Mouse (Mus musculus): Measurements from ENCODE around the gene Phf5a. TPM values are rescaled to one million over a fixed set of nuclear protein-coding genes. Genes with fewer than 3 reads are reported as not detected.
"Not testable (repeated sequence)": the region's sequence is repeated elsewhere in the genome, so short reads cannot be mapped to it uniquely, and the experiment has no call there.

The Phf5a gene
- 159 and 163 TPM in 2 replicates for polyA plus RNA-seq (2015; fragmentation: Nextera tagmentation; extraction: Ambion mirVana)

GRCm38 (mm10) chr15:81871604-81872261 lies at the start of gene Phf5a:
Gene Phf5a (minus strand): TSS chr15:81871911.
- H3K4me2 ChIP-seq = peak within 1 kb of the TSS; percentile 81
- H3K27me3 ChIP-seq = no peaks in the 10 kb centered on the region
- peaks cover 23% of the 10 kb centered on the region for H3K4me1 ChIP-seq
- peak within 1 kb of the TSS; percentile 93 for H3K9ac ChIP-seq
- peaks cover 46% of the 10 kb centered on the region for H3K36me3 ChIP-seq
- WGBS = under 1% methylated on average over 30 of the region's 30 CpGs
- H3K4me3 ChIP-seq (replicated peaks) = peak within 1 kb of the TSS; percentile 100
- peak within 1 kb of the TSS; percentile 99 for H3K27ac ChIP-seq
- no peaks in the 10 kb centered on the region for H3K9me3 ChIP-seq (replicated peaks)
- peak; percentile 88 for ATAC-seq (replicated peaks; ENCODE audit: low FRiP score)

DNA sequence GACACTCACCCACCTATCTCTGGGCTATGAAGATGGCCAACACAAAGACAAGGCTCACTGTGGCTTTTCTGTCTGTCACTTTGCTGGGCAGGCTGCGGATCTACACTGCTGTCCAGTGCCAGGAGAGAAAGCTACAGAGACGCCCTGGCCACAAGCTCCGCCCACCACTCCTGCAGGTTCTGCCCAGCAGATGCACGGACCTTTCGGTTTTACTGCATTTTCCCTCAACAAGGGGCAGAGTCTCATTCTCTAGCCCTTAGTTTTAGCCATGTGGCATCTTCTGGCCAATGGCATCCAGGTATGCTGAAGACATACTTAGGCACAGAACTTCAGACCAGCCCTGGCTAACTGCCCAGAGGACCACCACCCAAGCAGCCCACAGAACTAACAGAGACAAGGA lies 49.5 kb upstream of the Phf5a start:
- Histone ChIP-seq H3K27me3 (no peaks in the 10 kb centered on the region), H3K36me3 (peaks cover 31% of the 10 kb centered on the region), H3K4me2 (no peak overlapping the region), H3K4me1 (peaks cover 30% of the 10 kb centered on the region), H3K9ac (no peak overlapping the region), H3K9me3 (replicated peaks) (no peaks in the 10 kb centered on the region), H3K4me3 (replicated peaks) (no peak overlapping the region), H3K27ac (no peak overlapping the region)
- ATAC-seq (replicated peaks; ENCODE audit: low FRiP score) = no peak
- WGBS = 74% methylated on average over 5 of the region's 5 CpGs

GRCm38 (mm10) chr15:81920546-81921217 lies 49.0 kb upstream of the Phf5a start:
- no peak overlapping the region for H3K4me2 ChIP-seq
- peaks cover 37% of the 10 kb centered on the region for H3K36me3 ChIP-seq
- ATAC-seq (replicated peaks; ENCODE audit: low FRiP score) = no peak
- no peak overlapping the region for H3K9ac ChIP-seq
- no peaks in the 10 kb centered on the region for H3K9me3 ChIP-seq (replicated peaks)
- no peak overlapping the region for H3K4me3 ChIP-seq (replicated peaks)
- WGBS = 92% methylated on average over 10 of the region's 10 CpGs
- no peak overlapping the region for H3K27ac ChIP-seq
- no peaks in the 10 kb centered on the region for H3K27me3 ChIP-seq
- H3K4me1 ChIP-seq = peaks cover 29% of the 10 kb centered on the region

- H3K4me3 ChIP-seq (replicated peaks) = no peak overlapping the region
- H3K27me3 ChIP-seq = no peaks in the 10 kb centered on the region
- H3K36me3 ChIP-seq = peaks cover 51% of the 10 kb centered on the region
- 75% methylated on average over 5 of the region's 5 CpGs for WGBS
- H3K27ac ChIP-seq = no peak overlapping the region
- H3K4me1 ChIP-seq = peaks cover 15% of the 10 kb centered on the region
- ATAC-seq (replicated peaks; ENCODE audit: low FRiP score) = no peak
- no peaks in the 10 kb centered on the region for H3K9me3 ChIP-seq (replicated peaks)
- no peak overlapping the region for H3K4me2 ChIP-seq
- no peak overlapping the region for H3K9ac ChIP-seq
Observed at GRCm38 (mm10) chr15:81919062-81919461, 47.4 kb upstream of the Phf5a start.

GRCm38 (mm10) chr15:81917621-81918463 lies 46.1 kb upstream of the Phf5a start:
- 0 out of 2 replicates have a peak, but pooled peaks cover 5% of the 10 kb centered on the region for H3K4me1 ChIP-seq
- no peak overlapping the region for H3K4me2 ChIP-seq
- no peak overlapping the region for H3K9ac ChIP-seq
- 62% methylated on average over 6 of the region's 6 CpGs for WGBS
- peak; percentile 65; the same call in 1 of the 2 replicates for ATAC-seq (replicated peaks; ENCODE audit: low FRiP score)
- H3K36me3 ChIP-seq = peaks cover 55% of the 10 kb centered on the region
- no peak overlapping the region for H3K4me3 ChIP-seq (replicated peaks)
- H3K27me3 ChIP-seq = no peaks in the 10 kb centered on the region
- no peaks in the 10 kb centered on the region for H3K9me3 ChIP-seq (replicated peaks)
- H3K27ac ChIP-seq = no peak overlapping the region

DNA sequence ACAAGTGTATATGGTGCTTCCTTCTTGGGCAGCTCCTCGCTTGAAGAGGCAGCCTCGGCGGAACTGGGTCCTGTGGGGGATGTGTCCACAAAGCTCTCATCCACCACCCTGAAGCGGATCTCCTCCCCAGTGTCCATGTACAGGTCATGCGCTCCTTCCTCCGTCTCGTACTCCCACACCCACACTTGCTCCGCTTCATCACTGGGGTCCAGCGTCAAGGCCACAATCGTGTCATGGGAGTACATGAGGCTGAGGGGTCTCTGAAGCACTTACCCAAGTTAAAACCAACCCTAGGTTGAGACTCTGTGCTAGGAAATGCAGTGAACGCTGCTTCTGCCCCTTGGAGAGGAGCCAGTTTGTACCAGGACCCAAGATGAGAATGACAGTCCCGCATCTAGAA lies 45.5 kb upstream of the Phf5a start:
- Histone ChIP-seq H3K4me1 (0 out of 2 replicates have a peak, but pooled peaks cover 5% of the 10 kb centered on the region), H3K9ac (no peak overlapping the region), H3K27ac (0 out of 2 replicates have a peak overlapping the region, but pooled peaks have one; percentile 32), H3K36me3 (peaks cover 61% of the 10 kb centered on the region), H3K4me2 (no peak overlapping the region), H3K4me3 (replicated peaks) (no peak overlapping the region), H3K27me3 (no peaks in the 10 kb centered on the region), H3K9me3 (replicated peaks) (no peaks in the 10 kb centered on the region)
- WGBS = 61% methylated on average over 12 of the region's 12 CpGs
- no peak for ATAC-seq (replicated peaks; ENCODE audit: low FRiP score)

DNA sequence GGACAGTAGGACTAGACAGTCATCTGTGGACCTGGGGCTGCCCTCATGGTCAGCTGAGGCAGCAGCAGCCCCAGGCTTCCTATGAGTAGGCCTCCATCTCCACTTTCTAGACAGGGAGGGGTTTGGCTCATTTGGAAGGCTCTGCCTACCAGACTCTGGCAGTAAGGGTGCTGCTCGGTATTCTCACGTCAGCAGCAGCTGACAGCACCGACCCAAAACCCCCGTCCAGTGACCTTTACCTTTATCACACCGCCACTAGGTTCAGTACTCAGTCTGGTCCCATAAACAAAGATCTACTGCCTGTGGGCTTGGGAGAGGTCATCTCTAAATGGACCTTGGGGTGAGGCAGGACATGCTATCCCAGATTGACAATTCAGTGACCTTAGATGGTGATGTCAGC lies 44.0 kb upstream of the Phf5a start:
- no peaks in the 10 kb centered on the region for H3K27me3 ChIP-seq
- no peaks in the 10 kb centered on the region for H3K9me3 ChIP-seq (replicated peaks)
- H3K36me3 ChIP-seq = peaks cover 76% of the 10 kb centered on the region
- ATAC-seq (replicated peaks; ENCODE audit: low FRiP score) = no peak
- no peak overlapping the region for H3K9ac ChIP-seq
- WGBS = 70% methylated on average over 5 of the region's 5 CpGs
- H3K4me2 ChIP-seq = no peak overlapping the region
- H3K4me3 ChIP-seq (replicated peaks) = no peak overlapping the region
- 0 out of 2 replicates have a peak, but pooled peaks cover 5% of the 10 kb centered on the region for H3K4me1 ChIP-seq
- H3K27ac ChIP-seq = no peak overlapping the region

GRCm38 (mm10) chr15:81914668-81915067 lies 43.0 kb upstream of the Phf5a start:
- H3K27ac ChIP-seq = no peak overlapping the region
- no peak overlapping the region for H3K9ac ChIP-seq
- no peak for ATAC-seq (replicated peaks; ENCODE audit: low FRiP score)
- no peaks in the 10 kb centered on the region for H3K9me3 ChIP-seq (replicated peaks)
- no peak overlapping the region for H3K4me2 ChIP-seq
- H3K36me3 ChIP-seq = peaks cover 84% of the 10 kb centered on the region
- WGBS = 85% methylated on average over 5 of the region's 5 CpGs
- 0 out of 2 replicates have a peak, but pooled peaks cover 5% of the 10 kb centered on the region for H3K4me1 ChIP-seq
- no peaks in the 10 kb centered on the region for H3K27me3 ChIP-seq
- H3K4me3 ChIP-seq (replicated peaks) = no peak overlapping the region

DNA sequence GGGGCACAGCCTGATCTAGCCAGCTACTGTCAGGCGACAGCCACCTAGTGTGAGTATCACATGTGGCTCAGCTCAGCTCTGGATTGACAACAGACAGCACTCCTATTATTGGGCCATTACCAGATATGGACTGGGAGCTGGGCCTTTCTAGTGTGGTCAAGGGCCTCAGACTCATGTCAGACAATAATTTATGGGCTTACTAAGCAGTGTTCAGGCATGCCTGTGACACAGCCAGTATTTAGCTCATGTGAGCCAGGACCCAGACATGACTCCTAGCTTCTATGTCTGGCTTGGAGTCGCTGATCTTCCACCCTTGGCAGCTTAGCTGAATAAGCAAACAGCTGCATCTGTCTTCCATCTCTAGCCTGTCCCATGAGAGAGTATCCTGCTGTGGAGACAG lies 40.8 kb upstream of the Phf5a start:
- no peak overlapping the region for H3K27ac ChIP-seq
- H3K4me3 ChIP-seq (replicated peaks) = no peak overlapping the region
- H3K4me1 ChIP-seq = 0 out of 2 replicates have a peak, but pooled peaks cover 5% of the 10 kb centered on the region
- ATAC-seq (replicated peaks; ENCODE audit: low FRiP score) = 0 out of 2 replicates have a peak, but pooled peaks have one; percentile 40
- H3K9ac ChIP-seq = no peak overlapping the region
- H3K27me3 ChIP-seq = no peaks in the 10 kb centered on the region
- H3K9me3 ChIP-seq (replicated peaks) = no peaks in the 10 kb centered on the region
- H3K36me3 ChIP-seq = peaks cover 98% of the 10 kb centered on the region
- H3K4me2 ChIP-seq = no peak overlapping the region
- WGBS = 76% methylated on average over 2 of the region's 2 CpGs

- not testable (repeated sequence) for H3K27ac ChIP-seq; H3K4me1 ChIP-seq; H3K9me3 ChIP-seq (replicated peaks); H3K4me2 ChIP-seq; H3K9ac ChIP-seq; H3K4me3 ChIP-seq (replicated peaks); H3K27me3 ChIP-seq; ATAC-seq (replicated peaks; ENCODE audit: low FRiP score)
- 87% methylated on average over 4 of the region's 4 CpGs for WGBS
- peaks cover 100% of the 10 kb centered on the region for H3K36me3 ChIP-seq
Observed at GRCm38 (mm10) chr15:81908767-81909166, 37.1 kb upstream of the Phf5a start.

GRCm38 (mm10) chr15:81907953-81908352 lies 36.2 kb upstream of the Phf5a start:
- Histone ChIP-seq H3K9ac (no peak overlapping the region), H3K4me1 (no peaks in the 10 kb centered on the region), H3K4me3 (replicated peaks) (no peak overlapping the region), H3K9me3 (replicated peaks) (no peaks in the 10 kb centered on the region), H3K36me3 (peaks cover 100% of the 10 kb centered on the region), H3K27ac (no peak overlapping the region), H3K27me3 (no peaks in the 10 kb centered on the region), H3K4me2 (no peak overlapping the region)
- 90% methylated on average over 8 of the region's 8 CpGs for WGBS
- no peak for ATAC-seq (replicated peaks; ENCODE audit: low FRiP score)

DNA sequence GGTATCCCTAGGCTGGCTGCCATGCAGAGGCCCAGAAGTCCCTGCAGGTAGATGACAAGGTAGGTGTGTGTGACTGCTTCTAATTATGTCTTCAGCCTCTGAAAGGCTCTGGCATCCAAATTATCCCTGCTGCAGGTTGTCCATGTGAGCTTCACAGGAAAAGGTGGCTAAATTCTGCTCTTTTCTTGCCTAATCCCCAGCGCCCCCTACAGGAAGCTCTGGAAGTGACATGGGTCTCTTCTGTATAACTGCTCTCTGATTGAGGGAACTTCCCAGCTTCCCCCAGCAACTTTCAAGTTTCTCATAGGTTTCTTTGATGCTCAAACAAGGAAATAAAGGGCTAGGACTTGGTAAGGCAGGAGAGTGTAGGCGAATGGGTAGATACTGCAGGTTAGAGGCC lies 33.2 kb upstream of the Phf5a start:
- Histone ChIP-seq H3K4me1 (no peaks in the 10 kb centered on the region), H3K27ac (no peak overlapping the region), H3K9ac (no peak overlapping the region), H3K36me3 (peaks cover 100% of the 10 kb centered on the region), H3K9me3 (replicated peaks) (no peaks in the 10 kb centered on the region), H3K4me2 (no peak overlapping the region), H3K4me3 (replicated peaks) (no peak overlapping the region), H3K27me3 (no peaks in the 10 kb centered on the region)
- 46% methylated on average over 2 of the region's 2 CpGs for WGBS
- no peak for ATAC-seq (replicated peaks; ENCODE audit: low FRiP score)
